Mouse (Mus musculus) CH12.LX (cell line): ENCODE data around the gene Entpd7. TPM values are rescaled to one million over a fixed set of nuclear protein-coding genes. Genes with fewer than 3 reads are reported as not detected.

ENCODE experiments used
- DNase-seq: peaks from one replicate; pipeline ENCODE4 v3.0.0-alpha.2; 2013; ENCODE audit errors: extremely low read depth
- H3K27ac ChIP-seq: 2 replicates; pipeline ENCODE4 v1.5.1; 2012; ENCODE audit warnings: low read depth, mild to moderate bottlenecking, control low read depth, moderate library complexity; ENCODE audit not compliant: insufficient read depth
- H3K27me3 ChIP-seq: replicated peaks from 2 replicates; pipeline ENCODE3; 2012; ENCODE audit warnings: inconsistent platforms
- H3K36me3 ChIP-seq, 2 experiments: replicated peaks in 1 of 2; 2 replicates each; pipeline versions ENCODE3 to v1.6.1; 2012; ENCODE audit warnings: inconsistent platforms in 1 of 2, low read length in 1 of 2, mild to moderate bottlenecking in 1 of 2, mixed read lengths in 1 of 2, moderate library complexity in 1 of 2; ENCODE audit not compliant: control insufficient read depth in 1 of 2, insufficient read depth in 1 of 2
- H3K4me1 ChIP-seq, 2 experiments: 2 replicates each; pipeline ENCODE4 v1.6.1; 2012; ENCODE audit warnings: inconsistent platforms in 1 of 2, moderate library complexity in 1 of 2; ENCODE audit not compliant: insufficient read depth in 2 of 2, control insufficient read depth in 1 of 2
- H3K4me2 ChIP-seq: 2 replicates; pipeline ENCODE4 v1.6.1; 2012; ENCODE audit warnings: low read depth, mild to moderate bottlenecking, control low read depth; ENCODE audit not compliant: poor library complexity, insufficient read depth, severe bottlenecking
- H3K4me3 ChIP-seq, 3 experiments: fragments of 150-350 bp in 1 of 3; sonication (generic) in 1 of 3; replicated peaks in 1 of 3; 2 replicates each; pipeline versions ENCODE3 to v1.5.1; 2011 to 2012; ENCODE audit warnings: low read depth in 2 of 3, low read length in 2 of 3, mild to moderate bottlenecking in 2 of 3, moderate library complexity in 2 of 3, control low read depth in 1 of 3, improper control_type of control experiment in 1 of 3, inconsistent platforms in 1 of 3, mixed read lengths in 1 of 3; ENCODE audit not compliant: poor library complexity in 1 of 3
- H3K79me2 ChIP-seq: replicated peaks from 2 replicates; pipeline ENCODE4 v1.6.1; 2012; ENCODE audit warnings: mild to moderate bottlenecking, moderate library complexity; ENCODE audit not compliant: control insufficient read depth, poor library complexity, insufficient read depth, severe bottlenecking; ENCODE audit errors: extremely low read depth
- H3K9ac ChIP-seq: 2 replicates; pipeline ENCODE4 v1.6.1; 2012; ENCODE audit warnings: low read depth, mild to moderate bottlenecking, control low read depth, moderate library complexity; ENCODE audit not compliant: insufficient read depth
- H3K9me3 ChIP-seq: replicated peaks from 2 replicates; pipeline ENCODE3; 2012; ENCODE audit warnings: low read length, inconsistent platforms, mixed read lengths
- BHLHE40 ChIP-seq: IDR thresholded peaks from 2 replicates; pipeline ENCODE4 v1.6.1; 2011; ENCODE audit warnings: mild to moderate bottlenecking, low read depth, low read length, improper control_type of control experiment
- CHD2 ChIP-seq: IDR thresholded peaks from 2 replicates; pipeline ENCODE4 v1.6.1; 2011; ENCODE audit warnings: low read length, improper control_type of control experiment
- E2F4 ChIP-seq: IDR thresholded peaks from 2 replicates; pipeline ENCODE4 v1.6.1; 2011; ENCODE audit warnings: low read depth, low read length, improper control_type of control experiment; ENCODE audit not compliant: insufficient replicate concordance
- ELF1 ChIP-seq: IDR thresholded peaks from 2 replicates; pipeline ENCODE4 v1.6.1; 2014; ENCODE audit warnings: low read depth, mild to moderate bottlenecking, inconsistent platforms, low read length, improper control_type of control experiment
- EP300 ChIP-seq: IDR thresholded peaks from 2 replicates; pipeline ENCODE4 v1.6.1; 2011; ENCODE audit warnings: low read length, improper control_type of control experiment
- ETS1 ChIP-seq: conservative IDR thresholded peaks from 2 replicates; pipeline ENCODE4 v1.6.1; 2012; ENCODE audit warnings: low read depth, mild to moderate bottlenecking, inconsistent platforms, low read length, improper control_type of control experiment, moderate library complexity
- GABPA ChIP-seq: IDR thresholded peaks from 2 replicates; pipeline ENCODE4 v1.6.1; 2012; ENCODE audit warnings: low read depth, low read length, improper control_type of control experiment, inconsistent platforms; ENCODE audit not compliant: insufficient replicate concordance
- JUND ChIP-seq: conservative IDR thresholded peaks from 2 replicates; pipeline ENCODE4 v1.6.1; 2011; ENCODE audit warnings: low read depth, low read length, improper control_type of control experiment
- MAZ ChIP-seq: IDR thresholded peaks from 2 replicates; pipeline ENCODE4 v1.6.1; 2012; ENCODE audit warnings: low read depth, mild to moderate bottlenecking, inconsistent platforms, low read length, improper control_type of control experiment, moderate library complexity
- MEF2A ChIP-seq: IDR thresholded peaks from 2 replicates; pipeline ENCODE4 v1.6.1; 2014; ENCODE audit warnings: low read depth, mild to moderate bottlenecking, inconsistent platforms, low read length, improper control_type of control experiment, borderline replicate concordance
- MXI1 ChIP-seq: IDR thresholded peaks from 2 replicates; pipeline ENCODE4 v1.6.1; 2011; ENCODE audit warnings: mild to moderate bottlenecking, low read depth, low read length, improper control_type of control experiment
- MYC ChIP-seq: IDR thresholded peaks from 2 replicates; pipeline ENCODE4 v1.6.1; 2011; ENCODE audit warnings: low read depth, mild to moderate bottlenecking, improper control_type of control experiment, low read length
- NELFE ChIP-seq: IDR thresholded peaks from 2 replicates; pipeline ENCODE4 v1.6.1; 2011; ENCODE audit warnings: low read depth, low read length, improper control_type of control experiment
- RCOR1 ChIP-seq: conservative IDR thresholded peaks from 2 replicates; pipeline ENCODE4 v1.6.1; 2012; ENCODE audit warnings: low read depth, mild to moderate bottlenecking, inconsistent platforms, low read length, improper control_type of control experiment
- TBP ChIP-seq: conservative IDR thresholded peaks from 2 replicates; pipeline ENCODE4 v1.6.1; 2011; ENCODE audit warnings: low read depth, low read length, improper control_type of control experiment
- UBTF ChIP-seq: IDR thresholded peaks from 2 replicates; pipeline ENCODE4 v1.6.1; 2012; ENCODE audit warnings: low read depth, mild to moderate bottlenecking, inconsistent platforms, low read length, improper control_type of control experiment, moderate library complexity
- USF1 ChIP-seq: IDR thresholded peaks from 2 replicates; pipeline ENCODE4 v1.6.1; 2014; ENCODE audit warnings: low read depth, mild to moderate bottlenecking, inconsistent platforms, low read length, improper control_type of control experiment
- ZC3H11A ChIP-seq: IDR thresholded peaks from 2 replicates; pipeline ENCODE4 v1.6.1; 2012; ENCODE audit warnings: low read depth, mild to moderate bottlenecking, inconsistent platforms, low read length, improper control_type of control experiment
- ZMIZ1 ChIP-seq: IDR thresholded peaks from 2 replicates; pipeline ENCODE4 v1.6.1; 2012; ENCODE audit warnings: low read depth, mild to moderate bottlenecking, inconsistent platforms, low read length, improper control_type of control experiment
- dilution Hi-C: fragments of 300-500 bp; cut with MboI; formaldehyde crosslinking; loops from 2 replicates; pipeline ENCODE4 v1.14.3; 2020; ENCODE audit warnings: low sequenced_read_pairs; ENCODE audit not compliant: extremely low pct_unique_long_range_greater_than_20kb, extremely low pct_ligation_motif_present
- in situ Hi-C: fragments of 300-500 bp; cut with MboI; formaldehyde crosslinking; loops from 3 replicates; pipeline ENCODE4 v1.14.3; 2019; ENCODE audit warnings: low sequenced_read_pairs, low pct_ligation_motif_present, low pct_unique_long_range_greater_than_20kb, mixed read lengths
- polyA plus RNA-seq: library from polyadenylated mRNA; unstranded; fragments of >175 nt; gene quantifications from 2 replicates; pipeline ENCODE4 v1.2.1, GENCODE M21; 2012; ENCODE audit warnings: low read depth; ENCODE audit not compliant: insufficient read length
- total RNA-seq, 2 experiments: library from RNA; depleted of rRNA; stranded (reverse); fragments of 300-350 nt in 1 of 2; fragments of >200 nt in 1 of 2; gene quantifications; 2 replicates each; pipeline ENCODE4 v1.2.3; 2012 to 2014

Gene Entpd7
- total and polyA plus RNA-seq, 3 experiments, result 2.7 to 6.0 (median 4.0) TPM

- dilution Hi-C loops, result no loop called here
Observed at GRCm38 (mm10) chr19:43678467-43679003, 10.9 kb upstream of the Entpd7 start.

DNA sequence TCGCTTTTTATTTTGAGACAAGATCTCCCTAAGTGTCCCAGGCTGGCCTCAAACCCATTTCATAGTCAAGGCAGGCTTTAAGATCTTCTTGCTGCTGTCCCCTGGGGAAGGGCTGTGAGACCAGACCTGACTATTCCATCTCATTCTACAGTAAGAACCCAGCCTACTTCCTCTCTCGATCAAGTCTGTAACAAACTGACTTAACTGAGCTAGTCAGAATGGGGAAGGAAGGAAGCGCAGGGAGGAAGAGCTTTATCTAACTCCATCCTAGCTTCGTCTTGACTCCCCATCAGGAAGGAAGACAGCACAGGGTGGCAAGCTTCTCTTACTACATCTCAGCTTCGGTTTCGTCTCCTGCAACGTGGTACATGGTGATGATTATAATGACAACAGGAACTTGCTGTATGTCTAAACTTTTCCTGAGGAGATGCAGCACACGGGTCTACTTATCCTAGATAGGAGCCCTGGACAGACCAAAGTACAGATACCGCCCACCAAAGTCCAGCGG lies 9.9 kb upstream of the Entpd7 start:
- in situ Hi-C loops, result loop anchor here (5.0 kb wide), 2 partner anchors 33 to 73 kb away; partner anchors contain the start of genes Cox15 and Cutc
- no peaks in the 10 kb centered on the region for H3K27me3 ChIP-seq
- H3K9me3 ChIP-seq, result no peaks in the 10 kb centered on the region
- no peak overlapping the region for H3K4me3 ChIP-seq
- H3K4me1 ChIP-seq, result peaks cover 8 to 38% of the 10 kb centered on the region in 2 experiments; a peak in 3 of 4 replicates
- H3K4me2 ChIP-seq, result no peak overlapping the region
- H3K9ac ChIP-seq, result no peak overlapping the region
- dilution Hi-C loops, result no loop called here
- TF ChIP-seq EP300, result peak; percentile 25; the same call in 1 of the 2 replicates
- no peak for TF ChIP-seq ZMIZ1
- TF ChIP-seq, all 38 proteins: peak for 1
- no peaks in the 10 kb centered on the region; the same call in 1 of the 2 replicates for H3K79me2 ChIP-seq
- no peak overlapping the region for H3K27ac ChIP-seq
- peak; percentile 50 for DNase-seq
- no peaks in the 10 kb centered on the region for H3K36me3 ChIP-seq

More at GRCm38 (mm10) chr19:43678467-43679003, 10.9 kb upstream of the Entpd7 start:
- Histone ChIP-seq H3K79me2 (peaks cover 5% of the 10 kb centered on the region), H3K4me3 (no peak overlapping the region), H3K9ac (no peak overlapping the region), H3K9me3 (no peaks in the 10 kb centered on the region), H3K27me3 (no peaks in the 10 kb centered on the region), H3K36me3 (no peaks in the 10 kb centered on the region), H3K27ac (no peak overlapping the region), H3K4me1 (peaks cover 5 to 36% of the 10 kb centered on the region in 2 experiments; a peak in 3 of 4 replicates), H3K4me2 (no peak overlapping the region)
- DNase-seq, result no peak
- in situ Hi-C loops, result loop anchor here (5.0 kb wide), 2 partner anchors 34 to 74 kb away; partner anchors contain the start of genes Cox15 and Cutc
- TF ChIP-seq UBTF (no peak), TBP (no peak), ELF1 (no peak), NELFE (no peak), ETS1 (no peak), BHLHE40 (no peak), MXI1 (no peak), RCOR1 (no peak), MEF2A (no peak), E2F4 (no peak), GABPA (no peak), EP300 (no peak), USF1 (no peak), ZC3H11A (no peak), MAZ (no peak), MYC (no peak), CHD2 (no peak), JUND (no peak)
